Mouse (Mus musculus) lung, postnatal 10 days (tissue): ENCODE measurements around the gene 2810004N23Rik.
A peak's percentile ranks its signal among the peaks of the same experiment; 100 is the strongest.

ENCODE experiments used
- DNase-seq: peaks from one replicate; pipeline ENCODE4 v3.0.0; 2021

Gene 2810004N23Rik

DNA sequence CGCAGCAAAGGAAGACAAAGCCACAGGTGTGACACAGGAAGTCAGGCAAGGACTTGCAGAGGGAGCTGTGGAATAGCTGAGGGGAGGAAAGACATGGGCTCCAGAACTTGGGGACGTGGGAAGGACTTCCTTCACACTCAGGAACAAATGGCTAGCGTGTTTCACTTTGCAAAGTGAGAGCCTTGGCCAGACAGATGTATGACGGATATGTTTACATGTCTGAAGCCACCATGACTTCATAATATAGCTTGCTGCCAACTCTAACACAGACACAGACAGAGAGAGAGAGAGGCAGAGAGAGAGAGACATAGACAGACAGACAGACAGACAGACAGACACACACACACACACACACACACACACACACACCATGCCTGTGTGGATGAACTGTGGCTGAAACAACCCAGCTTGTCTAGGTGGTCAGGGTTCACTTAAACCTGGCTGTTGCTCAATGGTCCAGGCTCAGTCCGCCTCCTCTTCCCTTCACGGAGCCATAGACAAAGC, 43.3 kb downstream of the 2810004N23Rik start:
- peak; percentile 69 for DNase-seq

DNA sequence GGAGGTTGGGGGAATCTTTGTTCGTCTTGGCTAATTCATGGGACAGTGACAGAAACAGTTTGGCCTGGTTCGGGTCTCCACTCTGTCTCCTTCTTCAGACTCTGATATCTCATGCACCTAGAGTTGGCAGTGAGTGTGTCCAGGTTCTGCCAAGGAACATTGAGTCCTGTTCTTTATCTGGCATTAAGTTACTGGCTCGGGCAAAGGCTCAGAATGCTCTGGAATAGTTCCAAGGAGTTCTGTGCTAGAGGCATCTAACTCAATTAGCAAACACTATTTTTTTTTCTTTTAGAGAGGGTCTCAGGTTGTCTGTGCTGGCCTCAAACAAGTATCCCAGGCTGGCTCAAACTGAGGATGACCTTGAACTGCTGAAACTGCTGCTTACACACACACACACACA, 45.6 kb downstream of the 2810004N23Rik start:
- DNase-seq, result peak; percentile 54

DNA sequence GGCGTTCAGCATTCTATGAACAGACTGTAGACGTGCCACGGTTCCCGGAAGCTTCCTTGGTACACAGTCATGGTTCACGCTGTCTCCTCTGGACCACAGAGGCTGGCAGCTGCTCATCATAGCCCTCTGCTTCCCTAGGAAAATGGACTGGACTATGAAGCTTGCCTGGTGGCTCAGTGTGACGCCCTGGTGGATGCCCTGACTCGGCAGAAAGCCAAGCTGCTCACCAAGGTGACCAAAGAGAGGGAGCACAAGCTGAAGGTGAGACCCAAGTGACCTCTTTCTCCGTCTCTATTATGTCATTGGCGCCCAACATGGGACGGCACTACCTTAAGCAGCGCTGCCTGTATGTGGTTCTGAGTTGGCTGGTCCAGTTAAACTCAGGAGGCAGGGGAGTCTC, 46.1 kb downstream of the 2810004N23Rik start:
- no peak for DNase-seq

DNA sequence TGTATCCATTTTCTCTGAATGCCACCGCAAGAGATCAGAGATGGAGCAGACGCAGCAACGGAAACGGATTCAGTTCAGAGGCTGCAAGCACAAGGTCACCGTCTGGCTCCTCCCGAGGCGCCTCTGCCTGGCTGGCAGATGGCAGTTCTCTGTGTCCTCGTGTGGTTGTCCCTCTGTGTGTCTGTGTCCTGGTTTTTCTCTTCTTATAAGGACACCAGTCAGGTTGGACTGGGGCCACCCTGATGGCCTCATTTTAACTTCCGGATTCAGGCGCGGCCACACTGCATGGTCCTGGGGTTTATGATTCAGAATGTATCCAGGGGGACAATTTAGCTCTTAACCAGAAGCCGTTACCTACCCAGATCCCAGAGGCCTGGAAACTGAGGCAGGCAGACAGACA, 47.0 kb downstream of the 2810004N23Rik start:
- DNase-seq, result peak; percentile 78

DNA sequence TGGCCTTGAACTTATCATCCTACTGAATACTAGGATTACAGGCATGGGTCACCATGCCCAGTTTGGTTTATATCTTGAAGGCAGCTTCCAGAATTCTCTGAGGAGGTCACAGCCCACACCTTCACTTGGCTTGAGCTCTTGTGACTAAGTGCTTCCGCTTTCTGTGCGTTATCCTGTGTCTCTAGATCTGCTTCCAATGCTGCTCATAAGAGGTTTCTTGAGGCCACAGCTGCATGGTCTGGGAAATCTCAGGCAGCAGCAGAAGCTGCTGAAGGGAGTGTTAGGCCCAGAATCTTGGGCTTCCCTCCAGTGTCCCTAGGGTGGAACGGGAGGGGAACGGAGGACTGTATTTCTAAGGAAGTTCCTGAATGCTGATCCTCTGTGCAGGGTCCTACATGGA, 49.6 kb downstream of the 2810004N23Rik start:
- DNase-seq, result peak; percentile 45

DNA sequence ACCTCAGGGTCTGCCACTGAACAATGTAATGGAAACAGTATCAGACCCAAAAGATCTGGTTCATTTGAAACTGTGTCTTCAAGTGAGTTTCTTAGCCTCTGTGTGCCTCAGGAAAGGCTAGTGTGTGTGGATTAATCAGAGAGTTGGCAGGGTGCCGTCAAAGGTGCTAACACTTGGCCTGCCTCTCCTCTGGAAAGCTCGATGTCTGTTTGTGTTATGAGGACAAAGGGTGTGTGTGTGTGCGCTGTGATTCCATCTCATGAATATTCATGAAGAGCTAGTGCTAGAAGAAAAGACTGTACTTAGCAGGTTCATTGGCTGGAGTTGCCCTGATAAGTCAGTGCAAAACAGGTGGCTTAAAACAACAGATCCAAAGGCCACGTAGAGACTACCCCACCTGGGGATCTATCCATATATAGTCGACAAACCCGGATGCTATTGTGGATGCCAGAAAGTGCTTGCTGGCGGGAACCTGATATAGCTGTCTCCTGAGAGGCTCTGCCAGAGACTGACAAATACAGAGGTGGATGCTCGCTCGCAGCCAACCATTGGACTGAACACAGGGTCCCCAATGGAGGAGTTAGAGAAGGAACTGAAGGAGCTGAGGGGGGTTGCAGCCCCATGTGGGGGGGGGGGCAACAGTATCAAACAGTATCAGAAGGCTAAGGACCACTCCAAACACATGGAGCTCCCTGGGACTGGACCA, 52.1 kb downstream of the 2810004N23Rik start:
- DNase-seq, result no peak

DNA sequence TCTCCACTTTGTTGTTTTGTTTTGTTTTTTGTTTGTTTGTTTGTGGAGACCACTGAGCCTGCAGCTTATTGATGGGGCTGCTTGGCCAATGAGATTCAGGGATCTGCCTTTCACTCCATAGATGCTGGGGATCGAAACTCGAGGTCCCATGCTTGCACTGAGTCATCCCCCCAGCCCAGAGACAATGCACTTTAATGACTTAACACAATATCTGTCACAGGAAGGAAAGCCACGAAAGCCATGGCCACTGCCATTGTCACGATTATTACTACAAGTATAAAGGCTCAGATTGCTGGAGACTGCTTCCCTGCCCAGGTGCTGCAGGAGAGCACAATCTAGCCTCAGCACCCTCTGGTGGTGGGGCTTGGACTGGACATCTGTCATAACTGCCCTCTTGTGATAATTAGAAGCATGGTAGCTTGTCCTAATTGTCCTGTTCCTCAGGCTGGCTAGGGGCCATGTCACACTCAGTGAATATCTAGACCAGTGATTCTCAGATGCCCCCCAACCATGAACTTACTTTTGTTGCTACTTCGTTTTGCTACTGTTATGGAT, 52.8 kb downstream of the 2810004N23Rik start:
- peak; percentile 42 for DNase-seq

DNA sequence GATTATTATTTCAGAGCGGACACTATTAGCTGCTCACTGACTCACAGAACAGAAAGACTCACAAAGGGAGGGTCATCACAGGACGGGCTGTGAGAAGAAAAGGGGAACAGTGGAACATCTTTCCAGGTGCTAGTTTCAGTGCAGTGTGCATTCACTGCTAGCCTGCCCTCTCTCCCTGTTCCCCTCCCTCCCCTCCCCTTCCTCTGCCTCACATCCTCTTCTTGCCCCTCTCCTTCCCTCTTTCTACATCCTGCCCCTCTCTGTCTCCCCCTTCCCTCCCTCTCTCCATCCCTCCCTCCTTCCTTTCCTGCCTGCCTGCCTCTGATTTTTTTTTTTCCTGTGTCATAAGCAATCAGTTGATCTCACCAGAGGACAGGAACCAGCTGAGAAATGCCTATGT, 53.5 kb downstream of the 2810004N23Rik start:
- no peak for DNase-seq

DNA sequence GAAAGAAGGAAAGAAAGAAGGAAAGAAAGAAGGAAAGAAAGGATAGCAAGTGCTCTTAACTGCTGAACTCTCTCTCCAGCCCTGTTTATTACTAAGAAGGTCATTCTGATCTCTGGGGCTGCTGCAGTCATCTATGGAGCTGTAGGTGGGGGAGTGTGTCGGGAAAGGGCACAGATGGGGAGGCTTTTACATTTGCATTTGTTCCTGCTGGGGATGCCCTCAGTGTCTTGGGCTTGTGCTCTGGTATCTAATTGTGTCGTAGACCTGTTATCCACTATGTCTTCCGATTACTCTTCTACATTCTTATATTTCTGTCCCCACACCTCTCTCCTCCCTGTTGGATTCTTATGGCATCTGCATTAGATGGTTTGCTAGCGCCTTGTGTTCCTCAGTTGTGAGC, 56.9 kb downstream of the 2810004N23Rik start:
- DNase-seq, result no peak

DNA sequence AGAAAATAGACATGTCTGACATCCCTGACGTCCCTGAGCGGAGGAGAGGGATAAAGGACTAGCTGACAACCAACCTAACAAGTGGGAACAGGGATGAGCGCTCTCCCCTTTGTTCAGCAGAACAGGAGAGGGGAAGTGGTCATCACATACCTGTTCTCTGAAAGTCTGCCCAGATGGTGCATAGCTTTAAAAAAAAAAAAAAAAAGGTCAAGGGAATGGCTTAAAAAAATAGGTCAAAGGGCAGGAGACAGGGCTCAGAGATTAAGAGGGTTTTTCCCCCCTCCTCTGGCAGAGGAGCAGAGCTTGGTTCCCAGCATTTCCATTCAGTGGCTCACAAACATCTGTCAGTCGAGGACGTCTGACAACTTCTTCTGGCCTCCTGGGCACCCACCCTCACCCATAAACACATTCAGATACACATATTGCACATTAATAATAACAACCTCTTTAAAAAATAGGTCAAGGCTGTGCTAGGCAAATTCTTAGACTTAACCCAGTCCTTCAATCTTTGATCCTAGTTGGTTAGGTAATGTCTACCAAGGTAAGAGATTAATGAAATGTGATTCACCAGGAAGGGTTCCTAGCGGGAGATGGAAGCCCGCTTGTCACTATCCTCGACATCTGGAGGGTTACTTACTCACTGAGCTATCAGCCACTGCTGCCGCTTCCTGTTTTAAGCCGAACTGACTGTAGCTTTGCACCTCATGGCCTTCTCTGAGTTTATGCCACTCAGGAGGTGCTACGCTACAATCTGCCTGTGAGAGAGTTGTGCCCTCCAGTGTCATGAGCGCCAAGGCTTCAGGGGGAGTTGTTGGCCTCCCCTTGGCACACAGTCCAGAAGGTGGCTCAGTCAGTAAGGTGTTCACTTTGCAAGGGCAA, 58.9 kb downstream of the 2810004N23Rik start:
- no peak for DNase-seq

DNA sequence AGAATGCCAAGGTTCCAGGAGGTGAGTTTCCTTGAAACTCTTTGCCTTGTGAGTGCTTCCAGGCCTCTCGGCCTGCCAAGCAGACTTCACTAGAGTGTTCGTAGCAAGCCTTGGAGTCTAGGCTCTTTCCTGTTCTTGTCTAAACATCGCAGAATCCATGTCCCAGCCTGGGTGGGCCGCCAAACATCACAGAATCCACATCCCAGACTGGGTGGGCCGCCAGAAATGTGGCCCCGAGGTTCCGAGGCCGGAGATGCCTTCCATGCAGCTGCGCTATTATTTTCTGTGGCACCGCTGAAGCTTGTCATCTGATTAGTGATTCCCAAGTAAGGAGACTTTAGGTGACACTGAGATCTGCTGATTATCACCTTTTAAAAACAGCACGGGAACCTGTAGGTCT, 62.4 kb downstream of the 2810004N23Rik start:
- DNase-seq, result peak; percentile 69

DNA sequence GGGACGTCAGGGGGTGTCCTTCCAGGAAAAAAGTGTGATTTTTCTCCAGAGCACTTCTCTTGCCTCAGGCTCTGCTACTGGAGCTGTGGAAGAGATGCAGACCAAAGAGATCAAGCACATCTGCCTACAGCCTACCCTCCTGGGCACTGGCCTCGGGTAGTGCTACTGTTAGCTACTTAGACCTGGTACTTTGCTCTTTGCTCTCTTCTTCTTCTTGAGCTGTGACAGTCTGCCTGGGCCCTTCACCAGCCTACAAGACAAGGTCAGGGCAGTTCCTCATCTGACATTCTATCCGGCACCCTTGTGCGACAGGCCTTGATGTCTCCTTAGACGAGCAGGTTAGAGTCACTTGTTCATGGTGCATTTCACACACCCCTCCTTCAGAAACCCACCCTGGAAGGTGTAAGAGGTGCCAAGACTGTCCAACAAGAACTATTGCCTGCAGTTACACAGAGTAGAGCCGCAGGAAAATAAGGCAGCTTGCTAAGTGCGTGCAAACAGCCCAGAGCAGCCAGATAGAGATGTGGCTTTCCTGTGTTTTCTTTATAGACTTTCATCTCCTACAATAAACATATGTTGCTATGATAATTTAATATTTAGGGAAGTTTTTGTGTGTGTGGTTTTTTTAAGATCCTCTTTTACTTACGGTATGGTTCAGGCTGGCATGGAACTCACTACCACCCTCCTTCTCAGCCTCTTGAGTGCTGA, 67.0 kb downstream of the 2810004N23Rik start:
- no peak for DNase-seq

DNA sequence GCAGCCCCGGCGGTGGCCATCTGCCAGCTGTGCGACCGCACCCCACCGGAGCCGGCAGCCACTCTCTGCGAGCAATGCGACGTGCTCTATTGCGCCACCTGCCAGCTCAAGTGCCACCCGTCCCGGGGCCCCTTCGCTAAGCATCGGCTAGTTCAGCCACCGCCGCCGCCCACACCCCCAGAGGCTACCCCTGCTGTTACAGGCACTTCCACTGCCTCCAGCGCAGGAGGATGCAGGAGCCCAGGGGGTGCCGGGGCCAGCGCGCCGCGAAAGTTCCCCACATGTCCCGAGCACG, 68.5 kb downstream of the 2810004N23Rik start:
- DNase-seq, result peak; percentile 78

DNA sequence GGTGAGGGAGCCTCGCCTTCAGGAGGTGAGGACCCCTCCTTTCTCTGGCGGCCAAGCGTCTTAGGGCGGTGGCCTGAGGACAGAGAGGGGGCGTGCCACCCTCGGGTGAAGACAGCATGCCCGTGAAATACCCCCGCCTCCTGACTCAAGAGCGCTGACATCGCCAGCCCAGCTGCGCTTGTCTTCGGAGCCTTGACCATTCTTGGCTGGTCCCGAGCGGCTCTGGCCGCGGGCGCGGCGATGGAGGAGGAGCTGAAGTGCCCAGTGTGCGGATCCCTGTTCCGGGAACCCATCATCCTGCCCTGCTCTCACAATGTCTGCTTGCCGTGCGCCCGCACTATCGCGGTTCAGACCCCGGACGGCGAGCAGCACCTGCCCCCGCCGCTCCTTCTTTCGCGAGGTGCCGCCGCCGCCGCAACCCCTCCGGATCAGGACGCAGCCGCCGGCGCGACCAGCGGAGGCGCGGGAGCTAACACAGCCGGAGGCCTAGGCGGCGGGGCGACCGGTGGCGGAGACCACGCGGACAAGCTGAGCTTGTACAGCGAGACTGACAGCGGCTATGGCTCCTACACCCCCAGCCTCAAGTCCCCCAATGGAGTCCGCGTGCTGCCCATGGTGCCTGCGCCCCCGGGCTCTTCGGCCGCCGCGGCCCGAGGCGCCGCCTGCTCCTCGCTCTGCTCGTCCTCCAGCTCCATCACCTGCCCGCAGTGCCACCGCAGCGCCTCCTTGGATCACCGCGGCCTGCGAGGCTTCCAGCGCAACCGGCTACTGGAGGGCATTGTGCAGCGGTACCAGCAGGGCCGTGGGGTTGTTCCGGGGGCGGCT, 69.0 kb downstream of the 2810004N23Rik start:
- peak; percentile 69 for DNase-seq

DNA sequence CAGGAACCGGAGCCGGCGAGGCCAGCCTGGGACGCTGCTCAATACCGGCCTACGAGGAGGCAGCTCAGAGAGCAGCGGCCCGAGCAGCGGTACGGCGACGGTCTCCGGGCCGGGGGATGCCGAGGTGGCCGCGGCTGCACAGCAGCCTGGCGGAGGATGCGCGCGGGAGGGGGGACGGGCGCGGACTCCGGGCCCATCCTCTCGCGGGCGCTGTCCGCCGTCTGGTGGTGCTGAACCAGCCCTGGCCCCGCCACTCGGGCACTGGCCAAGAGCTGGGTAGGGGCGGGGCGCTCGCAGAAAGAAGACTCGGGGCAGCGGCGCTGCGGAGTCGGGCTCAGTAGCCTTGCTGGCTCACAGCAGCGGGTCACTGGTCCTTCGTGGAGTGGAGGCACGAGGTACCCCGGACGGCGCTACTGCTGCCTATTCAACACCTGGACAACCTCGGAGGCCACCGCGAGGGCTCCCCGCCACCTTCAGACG, 69.7 kb downstream of the 2810004N23Rik start:
- DNase-seq, result peak; percentile 95

DNA sequence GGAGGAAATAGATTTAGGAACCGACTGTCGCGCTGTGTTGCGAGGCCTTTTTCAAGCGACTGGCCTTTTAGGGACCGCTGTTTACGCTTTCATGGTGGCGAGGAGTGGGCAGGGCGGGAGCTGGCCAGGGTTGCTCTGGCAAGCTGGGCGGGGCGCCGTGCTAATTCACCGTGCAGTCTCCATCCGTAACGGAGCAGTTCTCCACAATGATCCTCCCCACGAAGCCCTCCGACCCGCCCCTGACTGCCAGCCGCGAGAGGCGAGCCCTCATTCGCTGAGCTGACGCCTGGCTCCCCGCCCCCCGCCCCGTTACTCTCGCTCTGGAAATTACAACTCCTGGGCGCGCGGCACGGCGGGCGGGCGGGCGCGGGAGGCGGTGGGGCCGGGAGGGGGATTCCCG, 70.2 kb downstream of the 2810004N23Rik start, which contains the start of gene Trim67:
Trim67 (plus strand) TSS at position 385 of the 400 bp plus-strand sequence.
- DNase-seq, result peak; percentile 78

DNA sequence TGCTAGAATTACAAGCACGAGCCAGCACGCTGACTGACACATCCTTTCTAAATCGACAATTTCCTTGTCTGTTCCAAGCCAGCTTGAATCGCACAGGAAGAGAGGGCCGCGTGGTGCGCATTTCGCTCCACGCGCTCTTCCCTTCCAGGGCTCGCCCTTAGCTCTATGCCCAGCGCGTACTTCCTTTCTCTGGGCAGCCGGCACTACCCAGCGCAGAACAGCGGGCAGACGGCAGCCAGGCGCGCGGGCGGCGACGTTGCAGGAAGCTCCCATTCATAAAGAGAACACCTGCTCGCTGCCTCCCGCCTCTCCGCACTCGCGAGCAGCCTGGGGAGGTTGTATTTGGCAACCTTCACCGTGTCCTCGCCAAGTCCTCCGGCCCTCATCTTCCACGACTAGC, 70.7 kb downstream of the 2810004N23Rik start:
- DNase-seq, result peak; percentile 20

DNA sequence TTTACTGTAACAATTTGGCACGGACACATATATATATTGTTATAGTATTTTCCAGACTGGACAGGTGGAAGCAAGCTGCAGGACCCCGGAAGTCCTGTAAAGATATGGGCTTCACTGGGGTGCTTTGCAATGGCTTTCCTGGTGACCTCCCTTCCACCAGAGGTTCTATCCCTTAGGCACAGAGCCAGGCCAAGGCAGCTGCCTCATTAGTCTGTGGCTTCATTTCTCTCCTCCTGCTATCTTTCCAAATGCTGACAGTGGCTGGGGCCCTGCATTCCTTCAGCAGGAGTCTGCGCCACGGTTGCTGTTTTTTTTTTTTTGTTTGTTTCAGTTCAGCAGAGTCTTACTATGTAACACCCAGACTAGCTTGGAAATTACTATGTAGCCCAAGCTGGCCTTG, 71.2 kb downstream of the 2810004N23Rik start:
- peak; percentile 24 for DNase-seq

DNA sequence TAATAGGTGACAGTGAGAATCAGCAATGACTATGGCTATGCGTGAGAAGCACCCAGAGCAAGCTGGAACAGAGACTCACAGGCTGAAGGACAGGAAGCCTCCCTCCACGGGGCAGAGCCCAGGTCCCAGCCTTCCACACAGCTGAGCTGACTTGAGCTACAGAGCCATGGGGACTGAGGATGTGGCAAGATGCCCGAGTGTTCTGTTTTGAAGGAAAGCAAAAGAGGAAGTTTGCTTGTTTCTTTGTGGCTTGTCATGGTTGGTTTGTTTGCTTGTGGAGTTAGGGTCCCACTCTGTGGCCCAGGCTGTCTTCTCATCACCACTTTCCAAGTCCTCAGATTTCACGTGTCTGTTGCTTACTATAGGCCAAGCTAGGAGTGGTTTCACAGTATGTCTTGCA, 72.2 kb downstream of the 2810004N23Rik start:
- DNase-seq, result no peak
